Mouse (Mus musculus): ENCODE measurements around the gene Ect2. TPM values are rescaled to one million over a fixed set of nuclear protein-coding genes. Genes with fewer than 3 reads are reported as not detected.

The Ect2 gene
- polyA plus RNA-seq, 1 experiment from 2014 or later = 71.4 TPM

DNA sequence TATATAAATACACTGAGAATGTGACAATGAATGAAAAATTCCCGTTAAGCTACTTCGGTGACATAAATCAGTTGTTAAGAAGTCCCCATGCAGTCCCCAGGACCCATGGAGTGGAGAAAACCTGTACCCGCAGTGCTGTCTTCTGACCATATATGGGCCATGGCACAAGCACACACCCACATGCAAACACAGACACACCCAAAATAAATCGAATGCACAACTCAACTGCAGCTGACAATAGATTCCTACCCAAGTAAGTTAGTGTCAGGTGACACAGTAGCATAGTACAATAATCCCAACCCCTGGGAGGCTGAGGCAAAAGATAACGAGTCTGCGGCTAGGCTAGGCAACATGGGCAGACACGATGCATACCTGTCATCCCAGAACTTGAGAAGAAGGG, 10.1 kb downstream of the Ect2 start:
- H3K4me1 ChIP-seq (replicated peaks; ENCODE audit: control insufficient read depth, insufficient read depth, low read length) = no peaks in the 10 kb centered on the region
- WGBS = 90% methylated on average over 7 of the region's 7 CpGs
- no peak overlapping the region for H3K27ac ChIP-seq (ENCODE audit: low read length)
- H3K9ac ChIP-seq (ENCODE audit: low read length) = no peak overlapping the region
- ATAC-seq (ENCODE audit: low read depth) = no peak
- H3K4me3 ChIP-seq (ENCODE audit: low read length) = no peak overlapping the region
- H3K27me3 ChIP-seq (ENCODE audit: control insufficient read depth, insufficient read depth, low read depth, low read length) = no peaks in the 10 kb centered on the region
- peaks cover 47% of the 10 kb centered on the region for H3K36me3 ChIP-seq (ENCODE audit: control insufficient read depth, insufficient read depth, low read length)
- no peaks in the 10 kb centered on the region for H3K9me3 ChIP-seq (ENCODE audit: control insufficient read depth, low read length)
- no peak overlapping the region for H3K4me2 ChIP-seq (ENCODE audit: low read depth, low read length)

DNA sequence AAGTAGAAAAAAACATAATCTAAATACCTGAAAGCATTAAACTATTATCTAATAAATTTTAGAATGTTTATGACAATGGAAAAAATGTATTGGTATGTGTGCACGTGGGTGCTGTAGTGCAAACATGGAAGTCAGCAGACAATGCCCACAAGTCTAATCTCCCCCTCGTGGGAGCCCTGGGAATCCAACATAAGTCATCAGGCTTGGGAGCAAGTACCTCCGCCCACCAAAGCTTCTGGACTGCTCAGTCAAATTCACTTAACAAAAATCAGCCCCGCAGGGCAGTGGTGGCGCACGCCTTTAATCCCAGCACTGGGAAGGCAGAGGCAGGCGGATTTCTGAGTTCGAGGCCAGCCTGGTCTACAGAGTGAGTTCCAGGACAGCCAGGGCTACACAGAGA, 13.6 kb downstream of the Ect2 start:
- peaks cover 64% of the 10 kb centered on the region for H3K36me3 ChIP-seq (ENCODE audit: control insufficient read depth, insufficient read depth, low read length)
- no peaks in the 10 kb centered on the region for H3K4me1 ChIP-seq (replicated peaks; ENCODE audit: control insufficient read depth, insufficient read depth, low read length)
- 86% methylated on average over 8 of the region's 8 CpGs for WGBS
- H3K27ac ChIP-seq (ENCODE audit: low read length) = no peak overlapping the region
- H3K27me3 ChIP-seq (ENCODE audit: control insufficient read depth, insufficient read depth, low read depth, low read length) = no peaks in the 10 kb centered on the region
- no peak overlapping the region for H3K9ac ChIP-seq (ENCODE audit: low read length)
- H3K4me3 ChIP-seq (ENCODE audit: low read length) = no peak overlapping the region
- H3K4me2 ChIP-seq (ENCODE audit: low read depth, low read length) = no peak overlapping the region
- ATAC-seq (ENCODE audit: low read depth) = no peak
- H3K9me3 ChIP-seq (ENCODE audit: control insufficient read depth, low read length) = no peaks in the 10 kb centered on the region

DNA sequence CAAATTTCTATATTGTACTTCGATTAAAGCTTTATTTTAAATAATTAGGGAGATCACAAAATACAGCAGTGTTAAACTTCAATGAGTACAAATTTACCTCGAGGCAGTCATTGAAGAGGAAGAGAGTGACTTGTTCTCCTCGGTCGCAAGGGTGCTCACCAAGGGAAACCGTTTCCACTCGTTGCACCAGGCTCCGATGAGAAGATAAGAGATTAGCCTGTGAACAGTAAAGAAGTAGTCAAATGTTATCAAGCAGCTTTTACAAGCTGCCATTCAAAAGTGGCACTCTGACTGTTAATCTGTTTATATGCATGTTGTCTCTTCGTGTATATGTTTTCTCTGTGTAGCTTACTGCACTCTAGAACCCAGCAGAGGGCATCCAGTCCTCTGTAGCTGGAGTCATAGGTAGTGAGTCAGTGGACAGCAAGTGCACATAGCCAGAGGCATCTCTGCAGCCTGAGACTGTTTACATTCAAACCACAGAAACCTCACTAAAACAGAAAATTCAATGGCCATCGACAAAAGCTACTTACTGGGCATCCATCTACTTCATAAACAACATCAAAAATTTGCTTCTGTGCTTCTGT, 31.7 kb downstream of the Ect2 start:
- Histone ChIP-seq H3K4me1 (replicated peaks; ENCODE audit: control insufficient read depth, insufficient read depth, low read length) (no peaks in the 10 kb centered on the region), H3K4me3 (ENCODE audit: low read length) (no peak overlapping the region), H3K36me3 (ENCODE audit: control insufficient read depth, insufficient read depth, low read length) (peaks cover 42% of the 10 kb centered on the region), H3K9ac (ENCODE audit: low read length) (no peak overlapping the region), H3K27me3 (ENCODE audit: control insufficient read depth, insufficient read depth, low read depth, low read length) (no peaks in the 10 kb centered on the region), H3K9me3 (ENCODE audit: control insufficient read depth, low read length) (no peaks in the 10 kb centered on the region), H3K4me2 (ENCODE audit: low read depth, low read length) (no peak overlapping the region), H3K27ac (ENCODE audit: low read length) (no peak overlapping the region)
- WGBS = 82% methylated on average over 9 of the region's 9 CpGs
- no peak for ATAC-seq (ENCODE audit: low read depth)

DNA sequence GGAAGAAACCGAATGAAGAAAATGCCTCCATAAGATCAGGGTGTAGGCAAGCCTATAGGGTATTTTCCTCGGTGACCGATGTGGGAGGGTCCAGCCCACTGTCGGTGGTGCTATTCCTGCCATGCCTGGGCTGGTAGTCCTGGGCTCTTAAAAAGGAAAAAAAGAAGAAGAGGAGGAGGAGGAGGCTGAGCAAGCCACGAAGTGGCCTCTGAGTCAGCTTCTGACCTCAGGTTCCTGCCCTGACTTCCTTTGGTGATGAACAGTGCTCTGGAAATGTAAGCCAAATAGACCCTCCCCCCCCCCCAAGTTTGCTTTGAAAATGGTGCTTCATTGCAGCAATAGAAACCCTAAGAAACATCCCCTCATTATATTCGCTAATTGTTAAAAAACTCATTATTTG, 32.7 kb downstream of the Ect2 start:
- no peaks in the 10 kb centered on the region for H3K27me3 ChIP-seq (ENCODE audit: control insufficient read depth, insufficient read depth, low read depth, low read length)
- H3K9me3 ChIP-seq (ENCODE audit: control insufficient read depth, low read length) = no peaks in the 10 kb centered on the region
- no peak overlapping the region for H3K4me2 ChIP-seq (ENCODE audit: low read depth, low read length)
- ATAC-seq (ENCODE audit: low read depth) = no peak
- H3K4me1 ChIP-seq (replicated peaks; ENCODE audit: control insufficient read depth, insufficient read depth, low read length) = no peaks in the 10 kb centered on the region
- H3K9ac ChIP-seq (ENCODE audit: low read length) = no peak overlapping the region
- 84% methylated on average over 6 of the region's 6 CpGs for WGBS
- H3K27ac ChIP-seq (ENCODE audit: low read length) = no peak overlapping the region
- no peak overlapping the region for H3K4me3 ChIP-seq (ENCODE audit: low read length)
- H3K36me3 ChIP-seq (ENCODE audit: control insufficient read depth, insufficient read depth, low read length) = peaks cover 40% of the 10 kb centered on the region

DNA sequence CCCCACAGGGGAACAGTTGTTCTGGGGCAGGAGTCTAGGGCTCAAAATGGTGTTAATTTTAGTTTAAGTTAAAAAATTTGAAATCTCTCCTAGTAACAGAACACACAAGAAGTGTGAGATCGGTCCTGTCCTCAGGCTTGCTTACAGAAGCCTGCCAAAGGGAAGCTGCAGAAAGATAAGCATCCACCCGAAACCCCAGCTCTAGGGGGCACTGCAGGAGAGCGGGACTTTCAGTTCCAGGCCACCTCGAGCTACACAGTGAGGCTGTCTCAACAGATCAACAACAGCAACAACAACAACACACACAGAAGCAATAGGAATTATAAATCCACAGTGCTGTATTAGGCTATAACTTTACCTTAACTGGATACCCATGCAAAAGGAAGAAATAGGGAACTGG, 35.5 kb downstream of the Ect2 start:
- H3K4me2 ChIP-seq (ENCODE audit: low read depth, low read length) = no peak overlapping the region
- H3K36me3 ChIP-seq (ENCODE audit: control insufficient read depth, insufficient read depth, low read length) = peaks cover 38% of the 10 kb centered on the region
- no peak overlapping the region for H3K9ac ChIP-seq (ENCODE audit: low read length)
- no peaks in the 10 kb centered on the region for H3K9me3 ChIP-seq (ENCODE audit: control insufficient read depth, low read length)
- H3K27me3 ChIP-seq (ENCODE audit: control insufficient read depth, insufficient read depth, low read depth, low read length) = no peaks in the 10 kb centered on the region
- ATAC-seq (ENCODE audit: low read depth) = no peak
- whole genome bisulfite sequencing = 81% methylated on average over 4 of the region's 4 CpGs
- no peaks in the 10 kb centered on the region for H3K4me1 ChIP-seq (replicated peaks; ENCODE audit: control insufficient read depth, insufficient read depth, low read length)
- H3K27ac ChIP-seq (ENCODE audit: low read length) = no peak overlapping the region
- no peak overlapping the region for H3K4me3 ChIP-seq (ENCODE audit: low read length)

DNA sequence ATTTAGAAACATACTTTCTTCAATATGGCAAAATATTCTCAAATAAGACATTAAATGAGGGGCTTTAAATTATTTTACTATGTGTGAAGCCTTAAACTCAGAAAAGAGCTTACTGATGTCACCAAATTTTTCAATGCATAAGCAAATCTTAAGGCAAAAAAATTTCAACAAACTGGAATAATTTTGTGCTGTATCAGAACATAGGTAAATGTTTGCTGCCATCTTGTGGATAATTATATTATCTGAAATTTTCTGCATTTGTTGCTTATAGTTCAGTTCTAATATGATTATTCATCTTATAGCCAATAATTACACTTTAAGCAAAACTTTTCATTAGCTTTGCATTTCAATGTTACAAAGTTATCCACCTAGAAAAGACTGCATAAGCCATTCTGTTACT, 42.8 kb downstream of the Ect2 start:
- Histone ChIP-seq H3K9me3 (ENCODE audit: control insufficient read depth, low read length) (no peaks in the 10 kb centered on the region), H3K4me3 (ENCODE audit: low read length) (no peak overlapping the region), H3K27ac (ENCODE audit: low read length) (no peak overlapping the region), H3K4me1 (replicated peaks; ENCODE audit: control insufficient read depth, insufficient read depth, low read length) (no peaks in the 10 kb centered on the region), H3K27me3 (ENCODE audit: control insufficient read depth, insufficient read depth, low read depth, low read length) (no peaks in the 10 kb centered on the region), H3K36me3 (ENCODE audit: control insufficient read depth, insufficient read depth, low read length) (peaks cover 29% of the 10 kb centered on the region), H3K4me2 (ENCODE audit: low read depth, low read length) (no peak overlapping the region), H3K9ac (ENCODE audit: low read length) (no peak overlapping the region)
- no peak for ATAC-seq (ENCODE audit: low read depth)

DNA sequence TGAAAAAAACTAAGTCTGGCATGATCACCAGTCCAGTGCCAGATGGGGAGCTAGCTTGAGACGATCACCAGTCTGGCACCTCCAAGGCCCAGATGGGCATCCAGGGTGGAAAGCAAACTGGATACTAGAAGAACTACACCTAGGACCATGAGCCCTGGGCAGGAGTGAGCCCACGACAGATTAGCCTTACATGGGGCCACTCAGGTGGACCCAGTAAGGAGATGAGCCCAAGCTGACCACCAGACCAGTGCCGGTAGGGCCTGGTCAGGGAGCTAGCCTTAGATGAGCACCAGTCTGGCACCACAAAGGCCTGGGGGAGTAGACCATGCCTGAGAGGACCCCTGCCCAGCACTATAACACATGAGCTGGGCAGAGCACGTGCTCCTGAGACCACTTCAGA, 44.6 kb downstream of the Ect2 start:
- no peaks in the 10 kb centered on the region for H3K27me3 ChIP-seq (ENCODE audit: control insufficient read depth, insufficient read depth, low read depth, low read length)
- H3K27ac ChIP-seq (ENCODE audit: low read length) = no peak overlapping the region
- H3K9ac ChIP-seq (ENCODE audit: low read length) = no peak overlapping the region
- no peaks in the 10 kb centered on the region for H3K4me1 ChIP-seq (replicated peaks; ENCODE audit: control insufficient read depth, insufficient read depth, low read length)
- peaks cover 21% of the 10 kb centered on the region for H3K36me3 ChIP-seq (ENCODE audit: control insufficient read depth, insufficient read depth, low read length)
- no peak for ATAC-seq (ENCODE audit: low read depth)
- WGBS = 78% methylated on average over 4 of the region's 4 CpGs
- H3K9me3 ChIP-seq (ENCODE audit: control insufficient read depth, low read length) = no peaks in the 10 kb centered on the region
- H3K4me2 ChIP-seq (ENCODE audit: low read depth, low read length) = no peak overlapping the region
- H3K4me3 ChIP-seq (ENCODE audit: low read length) = no peak overlapping the region

DNA sequence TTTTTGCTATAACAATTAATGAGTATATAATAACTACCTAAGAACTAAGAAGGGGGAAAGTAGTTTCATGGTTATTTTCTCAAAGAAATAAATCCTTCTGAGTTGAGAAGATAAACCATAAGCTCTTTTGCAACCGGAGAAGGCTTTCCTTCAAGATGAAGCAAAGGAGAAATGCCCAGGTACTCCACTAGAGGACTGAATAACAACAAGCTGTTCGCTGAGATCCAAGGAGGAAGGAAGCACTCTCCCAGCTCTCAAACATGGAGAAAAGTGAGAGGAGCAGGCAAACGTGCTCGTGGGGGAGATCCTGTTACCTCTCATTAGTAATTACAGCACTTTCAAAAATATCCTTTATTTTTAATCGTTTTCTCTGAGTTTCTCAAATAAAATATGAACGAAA, 46.5 kb downstream of the Ect2 start:
- 67% methylated on average over 6 of the region's 6 CpGs for WGBS
- H3K27ac ChIP-seq (ENCODE audit: low read length) = no peak overlapping the region
- no peak overlapping the region for H3K4me3 ChIP-seq (ENCODE audit: low read length)
- no peaks in the 10 kb centered on the region for H3K9me3 ChIP-seq (ENCODE audit: control insufficient read depth, low read length)
- H3K4me2 ChIP-seq (ENCODE audit: low read depth, low read length) = no peak overlapping the region
- no peak overlapping the region for H3K9ac ChIP-seq (ENCODE audit: low read length)
- no peaks in the 10 kb centered on the region for H3K27me3 ChIP-seq (ENCODE audit: control insufficient read depth, insufficient read depth, low read depth, low read length)
- peaks cover 21% of the 10 kb centered on the region for H3K36me3 ChIP-seq (ENCODE audit: control insufficient read depth, insufficient read depth, low read length)
- H3K4me1 ChIP-seq (replicated peaks; ENCODE audit: control insufficient read depth, insufficient read depth, low read length) = no peaks in the 10 kb centered on the region
- ATAC-seq (ENCODE audit: low read depth) = no peak

DNA sequence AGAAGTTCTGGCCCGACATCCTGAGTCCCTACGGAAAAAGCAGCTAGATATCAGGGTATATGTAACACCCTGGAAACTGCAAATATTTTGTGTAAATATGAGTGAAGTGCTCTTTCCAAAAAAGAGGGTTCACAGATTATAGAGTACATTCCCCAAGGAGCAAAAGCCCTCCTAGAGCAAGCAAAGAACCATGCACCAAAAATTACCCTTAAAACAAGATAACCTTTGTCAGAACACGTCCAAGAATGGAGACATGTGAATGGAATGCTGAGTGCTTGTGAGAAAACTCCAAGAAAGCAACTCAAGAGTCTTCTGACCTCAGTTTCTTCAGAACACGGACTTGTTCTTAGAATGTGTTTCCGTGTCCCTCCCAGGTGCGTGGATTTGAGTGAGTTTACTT, 50.7 kb downstream of the Ect2 start:
- H3K27ac ChIP-seq (ENCODE audit: low read length) = peak overlapping the region; percentile 71
- ATAC-seq (ENCODE audit: low read depth) = peak; percentile 84

DNA sequence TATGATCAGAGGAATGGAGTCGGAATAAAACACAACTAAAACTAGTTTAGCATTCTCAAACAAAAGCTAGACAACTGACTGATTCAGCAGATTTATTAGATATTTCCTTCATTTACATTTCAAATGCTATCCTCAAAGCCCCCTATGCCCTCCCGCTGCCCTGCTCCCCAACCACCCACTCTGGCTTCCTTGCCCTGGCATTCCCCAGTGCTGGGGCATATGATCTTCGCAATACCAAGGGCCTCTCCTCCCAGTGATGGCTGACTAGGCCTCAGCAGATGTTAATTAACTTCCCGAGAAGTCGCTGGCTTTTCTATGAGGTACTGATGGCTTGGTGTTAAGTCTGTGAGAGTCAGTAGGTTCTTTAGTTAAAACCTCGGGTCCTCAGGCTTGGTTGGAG, 55.0 kb downstream of the Ect2 start:
- Histone ChIP-seq H3K4me2 (ENCODE audit: low read depth, low read length) (no peak overlapping the region), H3K9me3 (ENCODE audit: control insufficient read depth, low read length) (no peaks in the 10 kb centered on the region), H3K4me1 (replicated peaks; ENCODE audit: control insufficient read depth, insufficient read depth, low read length) (no peaks in the 10 kb centered on the region), H3K27me3 (ENCODE audit: control insufficient read depth, insufficient read depth, low read depth, low read length) (no peaks in the 10 kb centered on the region), H3K36me3 (ENCODE audit: control insufficient read depth, insufficient read depth, low read length) (peaks cover 30% of the 10 kb centered on the region), H3K27ac (ENCODE audit: low read length) (no peak overlapping the region), H3K4me3 (ENCODE audit: low read length) (no peak overlapping the region), H3K9ac (ENCODE audit: low read length) (no peak overlapping the region)
- no peak for ATAC-seq (ENCODE audit: low read depth)
- 92% methylated on average over 6 of the region's 6 CpGs for WGBS

More for the DNA sequence above, 50.7 kb downstream of the Ect2 start:
- Histone ChIP-seq H3K4me3 (ENCODE audit: low read length) (no peak overlapping the region), H3K36me3 (ENCODE audit: control insufficient read depth, insufficient read depth, low read length) (peaks cover 28% of the 10 kb centered on the region), H3K27me3 (ENCODE audit: control insufficient read depth, insufficient read depth, low read depth, low read length) (no peaks in the 10 kb centered on the region), H3K4me2 (ENCODE audit: low read depth, low read length) (no peak overlapping the region), H3K9me3 (ENCODE audit: control insufficient read depth, low read length) (no peaks in the 10 kb centered on the region), H3K9ac (ENCODE audit: low read length) (no peak overlapping the region), H3K4me1 (replicated peaks; ENCODE audit: control insufficient read depth, insufficient read depth, low read length) (no peaks in the 10 kb centered on the region)
- 61% methylated on average over 6 of the region's 6 CpGs for WGBS
